Mouse (Mus musculus): ENCODE data around the gene Tmem231.
"Not testable (repeated sequence)": the region's sequence is repeated elsewhere in the genome, so short reads cannot be mapped to it uniquely, and the experiment has no call there.

Gene Tmem231

GRCm38 (mm10) chr8:111947954-111948353 lies 14.3 kb upstream of the Tmem231 start:
- no peak for DNase-seq (ENCODE audit: low read depth, low spot score)

GRCm38 (mm10) chr8:111947144-111947543 lies 13.5 kb upstream of the Tmem231 start:
- DNase-seq (ENCODE audit: low read depth, low spot score): no peak

- no peak for DNase-seq (ENCODE audit: low read depth, low spot score)
Measured at GRCm38 (mm10) chr8:111943544-111943943, 9.9 kb upstream of the Tmem231 start.

- no peak for DNase-seq (ENCODE audit: low read depth, low spot score)
Measured at GRCm38 (mm10) chr8:111941101-111941454, 7.4 kb upstream of the Tmem231 start.

- peak; percentile 92 for DNase-seq (ENCODE audit: low read depth, low spot score)
Measured at GRCm38 (mm10) chr8:111940171-111941100, 6.8 kb upstream of the Tmem231 start, which contains the start of gene Gabarapl2. TSS of gene Gabarapl2 (plus strand) at chr8:111940703.

- DNase-seq (ENCODE audit: low read depth, low spot score): peak; percentile 64
Measured at GRCm38 (mm10) chr8:111939516-111940142, 5.9 kb upstream of the Tmem231 start.

- DNase-seq (ENCODE audit: low read depth, low spot score): not testable (repeated sequence)
Measured at GRCm38 (mm10) chr8:111938076-111938985, 4.7 kb upstream of the Tmem231 start.

GRCm38 (mm10) chr8:111937184-111937583 lies 3.5 kb upstream of the Tmem231 start:
- DNase-seq (ENCODE audit: low read depth, low spot score): no peak

GRCm38 (mm10) chr8:111934201-111934600 lies 520 bp upstream of the Tmem231 start:
- DNase-seq (ENCODE audit: low read depth, low spot score): no peak

GRCm38 (mm10) chr8:111932580-111933336 lies 923 bp downstream of the Tmem231 start:
- peak; percentile 71 for DNase-seq (ENCODE audit: low read depth, low spot score)

GRCm38 (mm10) chr8:111931721-111932120 lies 2.0 kb downstream of the Tmem231 start:
- no peak for DNase-seq (ENCODE audit: low read depth, low spot score)

GRCm38 (mm10) chr8:111929648-111930344 lies 3.9 kb downstream of the Tmem231 start:
- DNase-seq (ENCODE audit: low read depth, low spot score): no peak

- no peak for DNase-seq (ENCODE audit: low read depth, low spot score)
Measured at GRCm38 (mm10) chr8:111924976-111925375, 8.7 kb downstream of the Tmem231 start.

GRCm38 (mm10) chr8:111923383-111923804 lies 10.3 kb downstream of the Tmem231 start:
- DNase-seq (ENCODE audit: low read depth, low spot score): peak; percentile 50

GRCm38 (mm10) chr8:111920971-111921370 lies 12.7 kb downstream of the Tmem231 start:
- DNase-seq (ENCODE audit: low read depth, low spot score): no peak

GRCm38 (mm10) chr8:111919663-111920062 lies 14.0 kb downstream of the Tmem231 start:
- DNase-seq (ENCODE audit: low read depth, low spot score): no peak

- no peak for DNase-seq (ENCODE audit: low read depth, low spot score)
Measured at GRCm38 (mm10) chr8:111912860-111913432, 20.7 kb downstream of the Tmem231 start.

- no peak for DNase-seq (ENCODE audit: low read depth, low spot score)
Measured at GRCm38 (mm10) chr8:111911572-111911971, 22.1 kb downstream of the Tmem231 start.

GRCm38 (mm10) chr8:111909621-111910450 lies 23.8 kb downstream of the Tmem231 start, which contains the start of gene Chst5:
TSS of gene Chst5 (minus strand) at chr8:111910447.
- no peak for DNase-seq (ENCODE audit: low read depth, low spot score)

Data from skeletal muscle tissue, adult 2 months (tissue).